Mouse (Mus musculus): ENCODE data around the gene Prtn3. TPM values are rescaled to one million over a fixed set of nuclear protein-coding genes. Genes with fewer than 3 reads are reported as not detected.

Prtn3 gene
- polyA plus RNA-seq, 1 experiment from 2014 or later, result 64.6 TPM

- H3K4me2 ChIP-seq, result no peak overlapping the region
- H3K4me1 ChIP-seq (replicated peaks), result peaks cover 25% of the 10 kb centered on the region
- H3K4me3 ChIP-seq (replicated peaks), result no peak overlapping the region
- no peak overlapping the region for H3K9ac ChIP-seq
- peak overlapping the region; percentile 31 for H3K27ac ChIP-seq
- ATAC-seq (ENCODE audit: low read depth) (peak; percentile 23), DNase-seq (no peak)
- 76% methylated on average over 13 of the region's 13 CpGs for WGBS (ENCODE audit: insufficient replicate concordance)
- H3K9me3 ChIP-seq (replicated peaks), result no peaks in the 10 kb centered on the region
- peaks cover 34% of the 10 kb centered on the region for H3K36me3 ChIP-seq
- H3K27me3 ChIP-seq, result no peaks in the 10 kb centered on the region
Measured at GRCm38 (mm10) chr10:79896814-79897213, 22.5 kb downstream of the Prtn3 start.

- H3K4me2 ChIP-seq, result peak overlapping the region; percentile 29
- peaks cover 25% of the 10 kb centered on the region for H3K4me1 ChIP-seq (replicated peaks)
- no peaks in the 10 kb centered on the region for H3K27me3 ChIP-seq
- H3K4me3 ChIP-seq (replicated peaks), result no peak overlapping the region
- peak overlapping the region; percentile 50 for H3K27ac ChIP-seq
- WGBS (ENCODE audit: insufficient replicate concordance), result 55% methylated on average over 20 of the region's 20 CpGs
- no peak overlapping the region; the same call in 1 of the 2 replicates for H3K9ac ChIP-seq
- H3K36me3 ChIP-seq, result peaks cover 38% of the 10 kb centered on the region
- ATAC-seq (ENCODE audit: low read depth) (peak; percentile 60), DNase-seq (no peak)
- no peaks in the 10 kb centered on the region for H3K9me3 ChIP-seq (replicated peaks)
Measured at GRCm38 (mm10) chr10:79897316-79898245, 23.3 kb downstream of the Prtn3 start.

DNA sequence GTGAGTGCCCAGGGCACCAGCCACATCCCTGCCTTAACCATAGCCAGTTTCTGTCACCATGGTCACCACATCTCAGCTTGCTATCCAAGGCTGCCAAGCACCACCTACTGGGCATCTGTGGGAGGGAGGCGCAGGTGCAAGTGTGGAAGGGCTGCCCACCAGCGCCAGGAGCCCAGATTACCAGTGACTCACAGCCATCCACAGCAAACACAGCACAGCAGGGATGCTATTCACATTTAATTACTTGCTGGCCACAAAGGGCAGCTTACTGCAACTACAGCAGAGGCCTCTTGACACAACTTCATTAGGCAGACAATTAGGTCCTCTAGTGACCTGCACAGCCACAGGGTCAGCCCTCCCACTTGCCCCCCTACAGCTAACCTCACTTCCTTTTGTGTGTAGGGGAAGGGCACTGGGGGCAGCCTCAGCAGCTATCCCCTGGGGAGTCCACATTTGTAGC is 26.7 kb downstream of the Prtn3 start:
- H3K4me3 ChIP-seq (replicated peaks), result no peak overlapping the region
- no peak overlapping the region for H3K4me2 ChIP-seq

DNA sequence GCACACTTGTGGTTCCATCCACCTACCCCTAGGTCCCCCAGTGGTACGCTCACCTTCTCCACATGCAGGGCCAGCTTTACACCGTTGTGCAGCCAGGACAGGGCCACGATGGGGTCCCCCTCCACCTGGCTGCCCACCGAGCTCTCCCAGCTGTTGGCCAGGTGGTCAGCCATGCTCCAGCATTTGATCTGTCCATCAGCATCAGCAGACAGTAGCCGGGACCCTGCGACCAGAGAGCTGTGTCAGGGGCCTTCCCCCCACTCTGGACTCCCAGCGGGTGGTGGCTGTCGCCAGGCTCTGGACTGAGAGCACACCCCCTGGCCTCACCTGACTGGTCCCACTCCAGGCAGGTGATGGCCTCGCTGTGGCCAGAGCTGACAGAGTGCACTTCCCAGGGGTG is 32.4 kb downstream of the Prtn3 start:
- 87% methylated on average over 9 of the region's 9 CpGs for WGBS (ENCODE audit: insufficient replicate concordance)
- ATAC-seq (ENCODE audit: low read depth) (no peak), DNase-seq (no peak)
- H3K9ac ChIP-seq, result no peak overlapping the region
- H3K4me3 ChIP-seq (replicated peaks), result no peak overlapping the region
- no peak overlapping the region for H3K27ac ChIP-seq
- no peak overlapping the region for H3K4me2 ChIP-seq
- peaks cover 25% of the 10 kb centered on the region for H3K4me1 ChIP-seq (replicated peaks)
- peaks cover 53% of the 10 kb centered on the region for H3K36me3 ChIP-seq
- no peaks in the 10 kb centered on the region for H3K9me3 ChIP-seq (replicated peaks)
- H3K27me3 ChIP-seq, result no peaks in the 10 kb centered on the region

More for the DNA sequence above, 26.7 kb downstream of the Prtn3 start:
- H3K27ac ChIP-seq, result no peak overlapping the region
- H3K36me3 ChIP-seq, result peaks cover 52% of the 10 kb centered on the region
- ATAC-seq (ENCODE audit: low read depth) (no peak), DNase-seq (no peak)
- H3K9me3 ChIP-seq (replicated peaks), result no peaks in the 10 kb centered on the region
- 69% methylated on average over 2 of the region's 2 CpGs for WGBS (ENCODE audit: insufficient replicate concordance)
- H3K9ac ChIP-seq, result no peak overlapping the region
- H3K4me1 ChIP-seq (replicated peaks), result peaks cover 23% of the 10 kb centered on the region
- no peaks in the 10 kb centered on the region for H3K27me3 ChIP-seq

DNA sequence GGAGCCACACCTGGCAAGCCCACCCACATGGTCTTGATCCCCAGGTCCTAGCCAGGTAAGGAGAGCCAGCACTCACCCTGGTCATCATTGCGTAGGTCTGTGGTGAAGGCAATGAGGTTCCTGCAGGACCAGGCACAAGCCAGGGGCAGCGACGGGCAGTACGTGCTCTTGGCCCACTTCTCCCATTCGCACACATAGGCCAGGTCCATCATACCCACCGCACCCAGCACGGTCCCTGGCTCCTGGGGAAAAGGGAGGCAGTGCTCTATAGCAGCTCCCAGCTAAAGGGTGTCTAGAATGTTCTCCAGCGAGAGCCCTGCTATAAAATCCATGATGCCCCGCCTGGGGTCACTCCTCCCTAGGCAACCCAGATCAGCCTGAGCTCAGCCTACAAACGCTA is 33.1 kb downstream of the Prtn3 start:
- Histone ChIP-seq H3K27me3 (no peaks in the 10 kb centered on the region), H3K4me2 (peak overlapping the region; percentile 69; the same call in 1 of the 2 replicates), H3K9me3 (replicated peaks) (no peaks in the 10 kb centered on the region), H3K36me3 (peaks cover 56% of the 10 kb centered on the region), H3K4me1 (replicated peaks) (peaks cover 31% of the 10 kb centered on the region), H3K4me3 (replicated peaks) (no peak overlapping the region), H3K27ac (0 out of 2 replicates have a peak overlapping the region, but pooled peaks have one; percentile 96), H3K9ac (no peak overlapping the region)
- DNase-seq (no peak), ATAC-seq (ENCODE audit: low read depth) (no peak)
- WGBS (ENCODE audit: insufficient replicate concordance), result 89% methylated on average over 10 of the region's 10 CpGs

DNA sequence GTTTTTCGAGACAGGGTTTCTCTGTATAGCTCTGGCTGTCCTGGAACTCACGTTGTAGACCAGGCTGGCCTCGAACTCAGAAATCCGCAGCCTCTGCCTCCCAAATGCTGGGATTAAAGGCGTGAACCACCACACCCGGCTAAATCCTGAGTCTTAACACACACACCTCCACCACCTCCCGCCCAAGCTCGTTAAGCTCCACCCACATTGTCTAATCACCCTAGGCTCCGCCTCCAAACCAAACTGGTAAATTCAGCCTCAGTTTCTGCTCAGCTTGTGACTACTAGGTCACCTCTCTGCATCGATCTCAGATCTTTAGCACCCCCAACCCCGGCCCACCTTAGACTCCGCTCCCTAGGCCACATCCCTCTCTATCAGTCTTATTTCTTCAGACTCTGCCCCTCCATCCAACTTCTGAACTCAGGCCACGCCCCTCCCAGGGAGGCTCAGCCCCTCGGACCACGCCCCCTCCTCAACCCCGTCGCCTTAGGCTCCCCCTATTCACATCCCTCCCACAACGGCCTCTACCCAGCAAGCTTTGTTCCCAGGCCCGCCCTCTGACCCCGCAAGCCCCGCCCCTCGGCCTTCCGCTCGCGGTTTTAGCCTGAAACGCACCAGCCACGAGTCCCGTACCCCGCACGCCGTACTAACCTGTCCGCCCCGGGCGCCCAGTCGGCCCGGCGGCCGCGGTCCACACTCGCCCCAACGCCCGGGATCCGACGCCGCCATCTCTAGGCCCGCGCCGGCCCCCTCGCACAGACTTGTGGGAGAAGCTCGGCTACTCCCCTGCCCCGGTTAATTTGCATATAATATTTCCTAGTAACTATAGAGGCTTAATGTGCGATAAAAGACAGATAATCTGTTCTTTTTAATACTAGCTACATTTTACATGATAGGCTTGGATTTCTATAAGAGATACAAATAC is 34.2 kb downstream of the Prtn3 start, which contains the start of gene Med16:
TSS of gene Med16 (minus strand) at position 757 of the 925 bp plus-strand sequence.
- peak; percentile 89 for ATAC-seq (ENCODE audit: low read depth)
- H3K4me2 ChIP-seq, result peak within 1 kb of the TSS; percentile 69
- 2% methylated on average over 52 of the region's 52 CpGs for WGBS (ENCODE audit: insufficient replicate concordance)
- DNase-seq, result peak; percentile 95
- H3K36me3 ChIP-seq, result peaks cover 53% of the 10 kb centered on the region
- peak within 1 kb of the TSS; percentile 80 for H3K4me3 ChIP-seq (replicated peaks)
- H3K27ac ChIP-seq, result peak within 1 kb of the TSS; percentile 96
- H3K9ac ChIP-seq, result peak within 1 kb of the TSS; percentile 91
- no peaks in the 10 kb centered on the region for H3K27me3 ChIP-seq
- peaks cover 41% of the 10 kb centered on the region for H3K4me1 ChIP-seq (replicated peaks)
- H3K9me3 ChIP-seq (replicated peaks), result no peaks in the 10 kb centered on the region

GRCm38 (mm10) chr10:79909092-79909922 is 35.0 kb downstream of the Prtn3 start:
- Histone ChIP-seq H3K4me1 (replicated peaks) (peaks cover 50% of the 10 kb centered on the region), H3K9ac (peak overlapping the region; percentile 48), H3K27ac (peak overlapping the region; percentile 82), H3K9me3 (replicated peaks) (no peaks in the 10 kb centered on the region), H3K36me3 (peaks cover 52% of the 10 kb centered on the region), H3K4me3 (replicated peaks) (peak overlapping the region; percentile 25), H3K27me3 (no peaks in the 10 kb centered on the region), H3K4me2 (peak overlapping the region; percentile 44)
- ATAC-seq (ENCODE audit: low read depth), result peak; percentile 66
- 24% methylated on average over 14 of the region's 14 CpGs for WGBS (ENCODE audit: insufficient replicate concordance)
- DNase-seq, result peak; percentile 59

GRCm38 (mm10) chr10:79910556-79910955 is 36.3 kb downstream of the Prtn3 start, which contains the start of gene Gm26602:
Gm26602 (plus strand) TSS chr10:79910856.
- H3K36me3 ChIP-seq, result peaks cover 39% of the 10 kb centered on the region
- peaks cover 63% of the 10 kb centered on the region for H3K4me1 ChIP-seq (replicated peaks)
- H3K27me3 ChIP-seq, result no peaks in the 10 kb centered on the region
- ATAC-seq (ENCODE audit: low read depth), result no peak
- peak within 1 kb of the TSS; percentile 44; the same call in 1 of the 2 replicates for H3K4me2 ChIP-seq
- peak within 1 kb of the TSS; percentile 48 for H3K9ac ChIP-seq
- H3K4me3 ChIP-seq (replicated peaks), result no peak within 1 kb of the TSS
- H3K9me3 ChIP-seq (replicated peaks), result no peaks in the 10 kb centered on the region
- WGBS (ENCODE audit: insufficient replicate concordance), result 90% methylated on average over 4 of the region's 4 CpGs
- no peak for DNase-seq
- H3K27ac ChIP-seq, result peak within 1 kb of the TSS; percentile 82

- H3K4me1 ChIP-seq (replicated peaks), result peaks cover 74% of the 10 kb centered on the region
- H3K9me3 ChIP-seq (replicated peaks), result no peaks in the 10 kb centered on the region
- ATAC-seq (ENCODE audit: low read depth), result no peak
- DNase-seq, result no peak
- no peak overlapping the region for H3K4me2 ChIP-seq
- peaks cover 23% of the 10 kb centered on the region for H3K36me3 ChIP-seq
- no peak overlapping the region for H3K9ac ChIP-seq
- H3K4me3 ChIP-seq (replicated peaks), result no peak overlapping the region
- peaks cover 3% of the 10 kb centered on the region for H3K27me3 ChIP-seq
- WGBS (ENCODE audit: insufficient replicate concordance), result 80% methylated on average over 20 of the region's 20 CpGs
- H3K27ac ChIP-seq, result no peak overlapping the region
Measured at GRCm38 (mm10) chr10:79912412-79912811, 38.1 kb downstream of the Prtn3 start.
